12 mouse cellular contexts compared by ENCODE assay signal in the genomic region with DNA sequence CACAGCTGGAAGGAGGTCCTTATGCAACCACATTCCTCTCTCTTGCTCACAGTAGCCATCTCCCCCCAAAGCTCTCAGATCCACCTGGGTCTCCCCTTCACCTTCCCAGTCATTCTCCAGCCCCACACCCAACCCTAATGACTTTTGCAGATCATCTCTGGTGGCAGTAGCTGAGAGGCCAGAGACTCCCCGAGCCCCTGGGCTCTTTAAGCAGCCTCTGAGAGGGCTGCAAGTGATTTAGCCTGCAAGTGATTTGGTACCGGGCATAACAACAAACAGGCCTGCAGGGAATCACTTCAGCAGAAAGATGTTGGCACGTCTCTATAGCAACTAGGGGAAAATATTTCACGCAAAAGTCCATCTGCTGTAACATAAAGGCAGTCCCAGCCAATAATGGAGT.
A peak's percentile ranks its signal among the peaks of the same experiment; 100 is the strongest.
DNase-seq lines count a peak whose midpoint lies in the region; ATAC-seq lines count a peak whose summit lies in the region.
"Had no signal": no experiment of that assay in that cellular context is flagged by ENCODE, and none has a peak within 500 bp of the region (broad histone marks: within the 10 kb centered on the region; RNA-seq: fewer than 3 reads in every experiment).

No protein-coding gene starts in this region.

- H3K27me3 ChIP-seq in hindbrain, embryonic 13.5 days: no peaks in the 10 kb centered on the region
- H3K27me3 ChIP-seq in hindbrain, embryonic 11.5 days (ENCODE audit: control insufficient read depth, insufficient read depth, low read length): no peaks in the 10 kb centered on the region
- no peaks in the 10 kb centered on the region for H3K27me3 ChIP-seq in midbrain, embryonic 16.5 days (ENCODE audit: control insufficient read depth, insufficient read depth, low read depth, low read length)
- no peaks in the 10 kb centered on the region for H3K27me3 ChIP-seq in midbrain, embryonic 11.5 days (ENCODE audit: control insufficient read depth, insufficient read depth, low read length)
- H3K27me3 ChIP-seq in limb, embryonic 10.5 days (ENCODE audit: low read depth, poor library complexity, severe bottlenecking): no peaks in the 10 kb centered on the region

- peaks cover 12% of the 10 kb centered on the region for H3K4me1 ChIP-seq in hindbrain, embryonic 13.5 days (replicated peaks)
- H3K4me1 ChIP-seq in hindbrain, embryonic 11.5 days (replicated peaks; ENCODE audit: control insufficient read depth, insufficient read depth, low read length): no peaks in the 10 kb centered on the region
- peaks cover 10% of the 10 kb centered on the region for H3K4me1 ChIP-seq in midbrain, embryonic 16.5 days (ENCODE audit: control insufficient read depth, insufficient read depth, low read length)
- H3K4me1 ChIP-seq in midbrain, embryonic 11.5 days (ENCODE audit: control insufficient read depth, insufficient read depth, low read length): peaks cover 3% of the 10 kb centered on the region; the same call in 1 of the 2 replicates
- peaks cover 18% of the 10 kb centered on the region for H3K4me1 ChIP-seq in limb, embryonic 10.5 days

- no peak for DNase-seq in hindbrain, embryonic 11.5 days (ENCODE audit: low spot score)
- no peak for DNase-seq in midbrain, embryonic 11.5 days (ENCODE audit: low spot score, missing footprints)
- peak; percentile 59 for DNase-seq in limb, embryonic 10.5 days (ENCODE audit: low spot score)
- no peak for DNase-seq in kidney, postnatal 14 days
- no peak for DNase-seq in thymus, postnatal 4 days
- DNase-seq: cerebellum, postnatal 14 days; heart, postnatal 10 days; kidney, adult 2 months; thymus, postnatal 25 days had no signal

- 19% methylated on average over 4 of the region's 4 CpGs for WGBS in hindbrain, embryonic 13.5 days
- 36% methylated on average over 4 of the region's 4 CpGs for WGBS in hindbrain, embryonic 11.5 days
- 22% methylated on average over 4 of the region's 4 CpGs for WGBS in midbrain, embryonic 16.5 days
- WGBS in midbrain, embryonic 11.5 days: 56% methylated on average over 4 of the region's 4 CpGs
- WGBS in limb, embryonic 10.5 days: 38% methylated on average over 4 of the region's 4 CpGs

- no peak overlapping the region for H3K4me2 ChIP-seq in hindbrain, embryonic 13.5 days
- H3K4me2 ChIP-seq in hindbrain, embryonic 11.5 days (replicated peaks; ENCODE audit: low read depth, low read length): no peak overlapping the region
- H3K4me2 ChIP-seq in midbrain, embryonic 16.5 days (ENCODE audit: low read length): no peak overlapping the region
- no peak overlapping the region for H3K4me2 ChIP-seq in midbrain, embryonic 11.5 days

- ATAC-seq in hindbrain, embryonic 13.5 days (ENCODE audit: low FRiP score): 0 out of 2 replicates have a peak, but pooled peaks have one; percentile 28
- no peak for ATAC-seq in hindbrain, embryonic 11.5 days (ENCODE audit: low FRiP score)
- peak; percentile 71; the same call in 1 of the 2 replicates for ATAC-seq in midbrain, embryonic 16.5 days
- no peak for ATAC-seq in midbrain, embryonic 11.5 days (ENCODE audit: low FRiP score)
- ATAC-seq in erythroblast, adult 5-6 weeks (replicated peaks; ENCODE audit: low FRiP score, poor library complexity, severe bottlenecking): no peak

- H3K36me3 ChIP-seq in hindbrain, embryonic 13.5 days: no peaks in the 10 kb centered on the region
- H3K36me3 ChIP-seq in hindbrain, embryonic 11.5 days (ENCODE audit: control insufficient read depth, insufficient read depth, low read length): no peaks in the 10 kb centered on the region
- no peaks in the 10 kb centered on the region for H3K36me3 ChIP-seq in midbrain, embryonic 16.5 days (ENCODE audit: control insufficient read depth, insufficient read depth, low read length)
- H3K36me3 ChIP-seq in midbrain, embryonic 11.5 days (ENCODE audit: control insufficient read depth, insufficient read depth, low read length): no peaks in the 10 kb centered on the region
- H3K36me3 ChIP-seq in limb, embryonic 10.5 days: no peaks in the 10 kb centered on the region

- no peak overlapping the region for H3K9ac ChIP-seq in hindbrain, embryonic 13.5 days
- no peak overlapping the region for H3K9ac ChIP-seq in hindbrain, embryonic 11.5 days (ENCODE audit: low read depth, low read length)
- H3K9ac ChIP-seq in midbrain, embryonic 16.5 days (ENCODE audit: low read depth, low read length): no peak overlapping the region
- no peak overlapping the region for H3K9ac ChIP-seq in midbrain, embryonic 11.5 days (ENCODE audit: low read length)

- H3K9me3 ChIP-seq in hindbrain, embryonic 13.5 days: no peaks in the 10 kb centered on the region
- no peaks in the 10 kb centered on the region for H3K9me3 ChIP-seq in hindbrain, embryonic 11.5 days (ENCODE audit: control insufficient read depth, low read length)
- H3K9me3 ChIP-seq in midbrain, embryonic 16.5 days (replicated peaks; ENCODE audit: control insufficient read depth, low read length, poor library complexity, severe bottlenecking): no peaks in the 10 kb centered on the region
- H3K9me3 ChIP-seq in midbrain, embryonic 11.5 days (ENCODE audit: control insufficient read depth, low read length): no peaks in the 10 kb centered on the region
- H3K9me3 ChIP-seq in limb, embryonic 10.5 days (replicated peaks): no peaks in the 10 kb centered on the region

- H3K27ac ChIP-seq in hindbrain, embryonic 13.5 days: peak overlapping the region; percentile 49
- no peak overlapping the region for H3K27ac ChIP-seq in hindbrain, embryonic 11.5 days (ENCODE audit: low read depth, low read length)
- peak overlapping the region; percentile 25 for H3K27ac ChIP-seq in midbrain, embryonic 16.5 days (ENCODE audit: low read length)
- no peak overlapping the region for H3K27ac ChIP-seq in midbrain, embryonic 11.5 days (ENCODE audit: low read depth, low read length)
- peak overlapping the region; percentile 69 for H3K27ac ChIP-seq in limb, embryonic 10.5 days

- no peak overlapping the region for H3K4me3 ChIP-seq in hindbrain, embryonic 13.5 days
- H3K4me3 ChIP-seq in hindbrain, embryonic 11.5 days (ENCODE audit: low read depth, low read length): no peak overlapping the region
- no peak overlapping the region for H3K4me3 ChIP-seq in midbrain, embryonic 16.5 days (ENCODE audit: low read depth, low read length)
- H3K4me3 ChIP-seq in midbrain, embryonic 11.5 days (ENCODE audit: low read depth, low read length): no peak overlapping the region
- H3K4me3 ChIP-seq in limb, embryonic 10.5 days: no peak overlapping the region

Comparison
In these comparisons a context has a peak if more than half of its experiments do, and no peak if none do; other contexts are left out.
1. ATAC-seq: peak in hindbrain, embryonic 13.5 days (single experiment) and midbrain, embryonic 16.5 days (single experiment); none in hindbrain, embryonic 11.5 days (single experiment), midbrain, embryonic 11.5 days (single experiment) and erythroblast, adult 5-6 weeks (single experiment).
2. H3K27ac ChIP-seq: peak in hindbrain, embryonic 13.5 days (single experiment), midbrain, embryonic 16.5 days (single experiment) and limb, embryonic 10.5 days (single experiment); none in hindbrain, embryonic 11.5 days (single experiment) and midbrain, embryonic 11.5 days (single experiment).